Mouse (Mus musculus): ENCODE data around the gene Gart.

Gene Gart

DNA sequence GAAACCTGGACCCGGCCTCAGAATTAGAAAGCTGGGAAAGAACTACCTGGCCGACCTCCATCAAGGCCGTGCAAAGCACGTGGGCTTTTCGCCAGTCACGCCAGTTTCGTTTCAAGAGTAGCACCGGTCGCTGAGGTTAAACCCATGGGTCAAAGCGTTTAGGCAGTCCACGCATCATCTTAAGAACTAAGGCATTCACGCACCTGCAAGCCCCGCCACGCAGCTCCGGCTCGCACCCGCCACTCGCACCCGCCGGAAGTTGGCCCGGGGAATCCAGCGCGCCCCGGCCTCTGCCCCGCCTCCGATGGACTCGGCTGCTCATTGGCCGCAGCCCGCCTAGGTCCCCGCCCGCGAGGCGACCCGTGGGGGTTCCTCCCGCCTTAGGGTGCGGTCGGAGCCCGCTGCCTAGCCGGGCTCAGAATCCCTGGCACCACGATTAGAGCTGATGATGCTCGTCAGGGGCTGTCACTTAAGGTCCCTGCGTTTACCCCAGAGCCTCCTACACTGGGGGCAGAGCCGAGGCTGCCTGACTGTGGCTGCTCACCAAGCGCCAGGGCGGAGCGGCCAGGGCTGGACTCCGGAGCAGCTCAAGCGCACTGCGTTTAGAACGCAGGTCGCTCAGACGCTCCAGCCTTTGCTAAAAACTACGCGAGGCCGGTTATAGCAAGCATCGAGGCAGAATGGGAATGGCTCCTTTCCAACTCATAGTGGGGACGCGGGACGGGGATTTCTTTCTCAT is at the start of gene Gart:
TSS of gene Gart (minus strand) at position 272 of the 739 bp plus-strand sequence.
- peak; percentile 94 to 96 for DNase-seq

DNA sequence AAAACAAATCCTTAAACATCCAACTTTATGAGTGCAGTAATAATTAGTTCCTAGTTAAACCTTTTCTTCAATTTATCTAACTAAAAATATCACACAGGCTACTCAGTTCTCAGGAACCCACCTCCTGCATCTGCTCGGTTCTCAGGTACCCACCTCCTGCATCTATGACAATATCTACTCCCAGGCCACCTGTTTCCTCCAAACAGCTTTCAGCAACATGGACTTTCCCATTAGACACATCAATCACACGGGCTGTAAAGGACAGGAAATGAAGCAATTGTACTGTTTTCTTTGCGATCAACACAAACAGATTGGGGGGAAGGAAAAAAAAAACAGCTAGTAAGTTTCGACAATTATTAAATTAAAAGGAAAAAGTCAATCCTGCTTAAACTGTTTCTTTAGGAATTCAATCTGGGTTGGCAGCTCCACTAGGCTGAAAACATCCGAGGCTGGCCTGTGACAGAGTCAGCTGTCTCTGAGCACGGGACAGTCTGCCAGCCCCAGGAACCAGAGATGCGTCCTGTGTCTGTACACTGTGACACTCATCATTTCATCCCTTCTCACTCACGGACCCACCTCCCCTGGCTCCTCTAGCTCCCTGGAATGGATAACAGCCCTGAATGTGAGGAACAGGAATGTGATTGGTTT is 48.5 kb upstream of the Gart start:
- no peak for DNase-seq

DNA sequence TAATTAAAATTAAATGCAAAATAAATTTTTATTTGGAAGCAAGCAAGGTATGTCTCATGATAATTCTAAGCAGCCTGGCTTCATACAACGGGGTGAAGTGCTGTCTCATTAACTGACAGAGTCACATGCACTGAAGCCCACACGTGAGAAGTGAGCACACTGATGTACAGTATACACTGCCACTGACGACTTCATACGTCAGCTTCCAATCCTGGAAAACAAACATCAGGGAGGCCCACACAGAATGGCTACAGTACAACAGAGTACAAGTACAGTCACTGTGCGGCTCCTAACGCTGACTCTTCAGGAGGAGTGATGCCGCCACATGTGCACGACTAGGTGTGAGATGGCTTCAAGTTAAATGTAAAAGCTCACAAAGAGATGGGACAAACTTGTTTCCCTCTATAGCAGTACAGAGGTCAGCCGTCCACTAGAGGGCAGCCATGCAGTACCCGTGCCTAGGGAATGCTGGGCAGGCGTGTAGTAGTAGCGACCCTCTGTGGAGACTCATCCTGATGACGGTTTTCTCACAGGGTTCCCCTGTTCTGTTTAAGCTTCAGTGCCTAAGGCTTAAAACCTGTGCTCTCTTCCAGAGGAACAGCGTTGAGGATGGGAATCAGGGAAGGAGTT is 47.8 kb upstream of the Gart start:
- DNase-seq, result peak; percentile 92

DNA sequence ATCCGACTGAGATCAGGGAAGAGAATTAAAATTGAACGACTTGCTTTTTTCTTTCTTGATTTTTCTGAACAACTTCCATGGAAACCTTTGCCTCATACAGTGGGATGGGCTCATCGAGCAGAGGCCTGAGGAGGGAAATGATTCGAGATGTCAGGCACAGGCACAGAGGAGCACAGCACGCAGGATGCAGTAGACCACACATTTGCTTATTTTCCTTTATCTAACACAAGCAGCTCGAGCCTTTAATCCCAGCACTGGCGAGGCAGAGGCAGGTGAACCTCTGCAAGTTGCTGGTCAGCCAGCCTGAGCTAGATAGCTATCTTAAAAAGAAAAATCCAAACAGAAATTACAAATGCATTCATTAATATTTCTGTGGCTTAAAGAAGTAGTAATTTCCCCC is 43.0 kb upstream of the Gart start:
- DNase-seq, result no peak

DNA sequence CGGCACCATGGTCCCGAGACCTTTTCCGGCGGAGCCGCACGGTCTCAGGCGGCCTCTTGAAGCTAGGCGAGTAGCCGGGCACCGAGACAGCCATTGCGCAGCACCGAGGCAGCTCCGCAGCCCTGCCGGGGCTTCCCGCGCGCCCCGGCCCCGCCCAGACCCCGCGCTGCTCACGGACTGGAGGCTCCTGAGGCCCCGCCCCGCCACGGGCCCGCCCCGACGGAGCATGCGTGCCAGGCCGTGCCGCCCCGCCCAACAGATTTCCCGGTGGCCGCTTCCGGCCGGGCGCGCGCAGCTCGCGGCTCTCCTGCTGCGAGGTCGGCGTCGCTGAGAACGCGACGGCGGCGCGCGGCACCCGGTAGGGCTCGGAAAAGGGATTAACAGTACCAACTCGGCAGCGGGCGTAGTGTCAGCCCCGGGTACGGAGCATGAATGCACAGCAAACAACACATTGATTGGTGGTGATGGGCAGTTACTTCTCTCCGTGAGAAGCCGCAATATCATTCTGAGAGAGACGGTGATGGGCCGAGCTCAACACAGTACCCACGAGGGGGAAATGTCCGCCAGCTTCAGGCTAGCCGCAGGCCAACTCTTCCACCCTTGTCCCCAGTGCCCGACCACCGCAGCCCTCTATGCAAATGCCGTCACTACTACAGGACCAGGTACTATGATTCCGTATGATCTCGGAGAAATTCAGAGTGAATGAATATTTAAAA is 42.0 kb upstream of the Gart start, which contains the start of gene Donson:
TSS of gene Donson (minus strand) at position 152 of the 716 bp plus-strand sequence.
- DNase-seq, result peak; percentile 97 to 98

DNA sequence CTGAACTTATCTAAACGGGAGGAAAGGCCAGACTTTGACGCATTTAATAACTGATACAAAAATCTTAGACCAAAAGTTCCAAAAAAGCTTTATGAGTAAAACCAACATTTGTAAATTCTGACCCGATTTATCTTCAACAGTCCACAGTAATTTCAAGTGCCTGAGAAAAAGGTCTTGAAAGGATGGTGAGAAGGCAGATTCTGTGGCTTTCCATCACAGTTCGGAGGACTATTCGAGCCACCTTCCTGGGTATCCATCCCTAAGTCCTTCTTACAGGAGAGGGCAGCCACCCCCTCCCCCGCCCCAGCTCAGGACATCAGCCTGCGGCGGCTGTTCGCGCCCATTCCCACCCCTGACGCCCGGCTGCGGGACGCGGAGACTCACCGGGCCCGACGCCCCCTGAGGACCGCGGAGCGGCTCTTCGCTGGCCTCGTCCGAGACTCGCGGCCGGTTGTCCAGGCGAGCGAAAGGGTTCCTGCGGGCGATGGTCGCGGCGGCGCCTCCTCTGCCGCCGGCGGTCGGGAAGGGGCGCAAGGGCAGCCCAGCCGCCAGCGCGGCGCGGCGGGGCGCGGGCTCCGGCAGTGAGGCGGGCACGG is 41.4 kb upstream of the Gart start:
- no peak for DNase-seq

DNA sequence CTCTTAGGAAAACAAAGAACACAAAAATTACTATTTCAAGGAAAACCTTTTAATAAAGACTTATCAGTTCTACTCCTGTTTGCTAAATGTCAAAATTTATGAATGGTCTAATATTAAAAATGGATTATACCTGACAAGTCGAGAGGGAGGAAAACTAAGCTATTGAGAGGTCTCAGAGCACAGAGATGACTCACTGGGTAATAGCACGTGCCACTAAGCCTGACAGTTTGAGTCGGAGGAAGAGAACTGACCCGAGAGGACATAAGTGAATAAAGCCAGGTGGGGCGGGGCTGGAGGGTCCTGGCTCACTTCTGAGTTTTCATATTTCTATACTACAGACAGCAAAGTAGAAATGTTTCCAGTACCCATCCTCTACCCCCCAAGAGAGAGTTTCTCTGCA is 39.6 kb upstream of the Gart start:
- DNase-seq, result no peak

DNA sequence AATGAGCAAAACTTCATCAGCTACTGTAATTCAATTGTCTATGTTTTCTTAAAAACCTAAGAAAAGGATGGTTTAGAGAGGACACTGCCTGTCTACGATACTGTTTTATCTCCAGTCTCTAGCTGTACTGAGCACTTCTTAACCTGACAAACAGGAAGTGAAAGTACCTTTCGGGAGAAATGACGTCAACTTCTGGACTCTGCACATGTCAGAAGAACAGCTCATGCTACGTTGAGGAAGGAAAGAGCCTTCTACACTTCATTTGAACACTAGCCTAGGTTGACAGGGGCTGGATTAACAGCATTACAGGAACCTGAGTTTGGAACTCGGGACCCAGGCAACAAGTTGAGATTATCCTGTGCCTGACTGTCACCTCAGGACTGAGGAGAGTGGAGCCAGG is 38.8 kb upstream of the Gart start:
- DNase-seq, result no peak

DNA sequence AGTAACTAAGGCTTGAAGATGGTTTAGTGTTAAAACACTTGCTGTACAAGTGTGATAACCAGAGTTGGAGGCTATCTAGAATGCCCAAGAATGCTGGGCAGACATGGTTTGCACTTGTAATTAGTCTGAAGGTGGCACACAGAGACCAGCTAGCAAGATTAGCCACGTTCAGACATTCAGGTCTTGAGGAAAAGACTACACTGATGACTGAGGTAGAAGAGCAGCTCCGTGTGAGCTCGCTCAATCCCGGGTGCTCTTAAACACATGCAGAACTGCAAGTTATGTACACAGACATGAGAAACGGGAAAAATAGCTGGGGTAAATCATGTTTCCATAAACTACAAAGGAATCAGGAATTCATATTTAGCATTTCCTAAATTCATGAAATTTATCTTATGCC is 33.9 kb upstream of the Gart start:
- DNase-seq, result no peak

DNA sequence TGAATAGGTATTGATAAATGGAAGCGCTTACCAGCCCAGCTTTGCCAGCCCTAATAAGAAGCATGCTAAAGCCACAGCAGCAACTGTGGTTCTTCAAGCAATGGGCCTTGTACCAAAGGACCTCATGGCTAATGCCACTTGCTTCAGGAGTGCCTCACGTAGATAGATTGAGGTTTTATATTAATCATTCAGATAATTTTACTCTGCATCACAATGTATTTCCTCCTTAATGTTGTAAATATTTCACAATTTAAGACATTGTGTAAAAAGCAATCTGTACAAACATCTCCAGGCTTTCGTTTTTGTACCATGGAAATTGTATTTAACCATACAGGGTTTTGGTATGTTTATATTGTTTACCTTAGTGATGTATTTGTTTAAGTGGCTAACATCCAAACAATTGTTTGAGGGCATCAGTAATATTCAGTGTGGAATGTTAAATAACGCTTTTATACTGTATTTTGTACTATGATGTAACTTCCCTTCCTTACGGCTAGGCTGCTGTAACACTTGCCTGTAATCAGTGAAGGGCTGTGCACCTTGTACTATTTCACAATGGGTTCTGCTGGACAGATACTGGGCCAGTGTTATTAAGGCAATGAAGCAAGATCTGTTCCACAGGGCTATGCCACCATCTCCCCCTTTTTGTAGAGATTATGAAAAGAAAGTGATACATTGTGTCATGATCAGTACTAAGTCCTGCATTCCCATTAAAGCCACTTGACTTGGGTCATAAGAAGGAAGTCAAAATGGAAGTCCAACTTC is 31.6 kb upstream of the Gart start:
- no peak for DNase-seq

DNA sequence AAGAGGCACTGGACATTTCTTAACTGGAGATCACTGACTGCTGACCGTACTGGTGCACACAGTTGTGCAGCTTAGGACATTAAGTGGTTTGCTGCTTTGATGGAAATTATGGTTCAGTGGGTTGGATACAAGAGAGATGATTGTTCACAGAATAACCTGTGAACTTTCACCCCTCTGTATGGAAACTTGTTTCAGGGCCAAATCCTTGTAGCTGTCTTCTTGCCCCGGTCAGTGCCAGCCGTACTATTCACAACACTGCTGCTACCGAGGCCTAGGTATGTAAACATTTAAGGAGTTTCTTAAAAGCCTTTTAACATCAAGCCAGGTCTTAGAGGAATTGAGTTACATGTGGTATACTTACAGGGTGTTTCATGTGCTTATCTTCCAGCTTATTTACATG is 27.7 kb upstream of the Gart start:
- DNase-seq, result no peak

DNA sequence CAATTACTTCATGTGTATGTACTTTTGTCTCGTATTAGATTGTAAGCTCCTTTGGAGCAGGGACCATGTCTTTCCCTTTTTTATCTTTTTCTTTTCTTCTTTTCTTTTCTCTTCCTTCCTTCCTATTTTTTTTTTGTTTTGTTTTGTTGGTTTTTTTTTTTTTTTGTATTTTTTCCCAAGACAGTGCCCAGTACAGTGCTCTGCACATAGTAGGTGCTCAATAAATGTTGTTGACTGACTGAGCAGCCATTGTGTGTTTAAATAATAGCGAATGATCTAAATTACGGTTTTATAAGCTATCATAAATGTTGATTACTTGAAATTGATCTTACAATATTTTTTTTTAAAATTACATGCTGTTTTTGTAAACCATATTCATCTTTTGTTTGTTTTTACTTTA is 17.0 kb upstream of the Gart start:
- DNase-seq, result no peak

DNA sequence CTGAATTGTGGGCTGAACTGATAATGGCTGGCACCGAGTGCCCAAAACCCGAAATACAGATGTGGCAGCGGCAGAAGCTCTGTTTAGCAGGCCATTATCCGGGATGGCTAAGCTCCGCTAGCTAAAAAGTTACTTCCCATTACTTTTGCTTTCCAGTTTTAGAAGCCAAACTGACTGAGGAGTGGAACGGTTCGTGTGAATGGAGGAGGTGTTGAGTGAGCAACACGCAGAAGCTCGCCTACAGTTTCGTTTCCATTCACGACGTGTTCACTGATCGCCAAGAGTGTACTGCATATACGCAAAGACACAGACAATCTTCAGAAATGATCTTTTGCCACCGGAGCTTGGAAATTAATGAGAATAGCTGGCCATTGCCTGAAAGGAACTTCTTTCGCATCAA is 15.6 kb upstream of the Gart start:
- no peak for DNase-seq

DNA sequence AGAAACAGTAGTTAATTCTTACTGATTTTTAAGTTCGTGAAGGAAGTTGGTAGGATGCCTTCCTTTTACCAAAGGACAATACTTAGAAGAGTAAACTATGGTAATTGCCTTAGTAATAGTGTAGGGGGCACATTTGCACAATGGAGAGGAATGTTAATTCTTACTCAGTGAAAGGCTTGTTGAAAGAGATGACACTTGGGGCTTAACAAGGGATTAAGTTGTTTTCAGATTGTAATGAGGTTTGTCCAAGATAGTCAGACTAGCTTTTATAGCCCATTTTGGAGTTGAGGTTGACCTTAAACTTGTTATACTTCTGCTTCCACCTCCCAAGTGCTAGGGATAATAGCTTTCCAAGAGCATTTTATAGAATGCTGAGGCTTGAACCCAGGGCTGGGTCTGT is 14.6 kb upstream of the Gart start:
- no peak for DNase-seq

DNA sequence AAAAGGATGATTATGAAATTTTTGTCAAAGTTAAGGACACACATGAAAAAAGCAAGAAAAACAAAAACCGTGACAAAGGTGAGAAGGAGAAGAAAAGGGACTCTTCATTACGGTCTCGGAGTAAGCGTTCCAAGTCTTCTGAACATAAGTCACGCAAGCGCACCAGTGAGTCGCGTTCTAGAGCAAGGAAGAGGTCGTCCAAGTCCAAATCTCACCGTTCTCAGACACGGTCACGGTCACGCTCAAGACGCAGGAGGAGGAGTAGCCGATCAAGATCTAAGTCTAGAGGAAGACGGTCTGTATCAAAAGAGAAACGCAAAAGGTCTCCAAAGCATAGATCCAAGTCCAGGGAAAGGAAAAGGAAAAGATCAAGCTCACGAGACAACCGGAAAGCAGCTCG is 13.0 kb upstream of the Gart start:
- DNase-seq, result no peak

DNA sequence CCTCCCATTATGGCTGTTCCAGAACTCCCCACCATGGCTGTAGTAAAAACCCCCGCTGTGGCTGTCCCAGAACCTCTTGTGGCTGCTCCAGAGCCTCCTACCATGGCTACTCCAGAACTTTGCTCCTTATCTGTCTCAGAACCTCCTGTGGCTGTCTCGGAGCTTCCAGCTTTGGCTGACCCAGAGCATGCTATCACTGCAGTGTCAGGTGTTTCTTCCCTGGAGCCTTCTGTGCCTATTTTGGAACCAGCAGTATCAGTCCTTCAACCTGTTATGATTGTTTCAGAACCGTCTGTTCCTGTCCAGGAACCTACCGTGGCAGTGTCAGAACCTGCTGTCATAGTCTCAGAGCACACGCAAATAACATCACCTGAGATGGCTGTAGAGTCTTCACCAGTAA is 11.7 kb upstream of the Gart start:
- DNase-seq, result no peak

DNA sequence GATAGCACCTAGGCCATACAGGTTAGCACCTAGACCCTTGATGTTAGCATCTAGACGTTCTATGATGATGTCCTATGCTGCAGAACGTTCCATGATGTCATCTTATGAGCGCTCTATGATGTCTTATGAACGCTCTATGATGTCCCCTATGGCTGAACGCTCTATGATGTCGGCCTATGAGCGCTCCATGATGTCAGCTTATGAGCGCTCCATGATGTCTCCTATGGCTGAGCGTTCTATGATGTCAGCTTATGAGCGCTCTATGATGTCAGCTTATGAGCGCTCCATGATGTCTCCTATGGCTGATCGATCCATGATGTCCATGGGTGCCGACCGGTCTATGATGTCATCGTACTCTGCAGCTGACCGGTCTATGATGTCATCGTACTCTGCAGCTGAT is 10.5 kb upstream of the Gart start:
- no peak for DNase-seq

DNA sequence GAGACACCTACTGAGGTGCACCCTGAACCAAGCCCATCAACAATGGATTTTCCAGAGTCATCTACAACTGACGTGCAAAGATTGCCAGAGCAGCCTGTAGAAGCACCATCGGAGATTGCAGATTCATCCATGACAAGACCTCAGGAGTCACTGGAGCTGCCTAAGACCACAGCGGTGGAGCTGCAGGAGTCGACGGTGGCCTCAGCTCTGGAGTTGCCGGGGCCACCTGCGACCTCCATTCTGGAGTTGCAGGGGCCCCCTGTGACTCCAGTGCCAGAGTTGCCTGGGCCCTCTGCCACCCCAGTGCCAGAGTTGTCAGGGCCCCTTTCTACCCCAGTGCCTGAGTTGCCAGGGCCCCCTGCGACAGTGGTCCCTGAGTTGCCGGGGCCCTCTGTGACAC is 8.5 kb upstream of the Gart start:
- DNase-seq, result no peak

DNA sequence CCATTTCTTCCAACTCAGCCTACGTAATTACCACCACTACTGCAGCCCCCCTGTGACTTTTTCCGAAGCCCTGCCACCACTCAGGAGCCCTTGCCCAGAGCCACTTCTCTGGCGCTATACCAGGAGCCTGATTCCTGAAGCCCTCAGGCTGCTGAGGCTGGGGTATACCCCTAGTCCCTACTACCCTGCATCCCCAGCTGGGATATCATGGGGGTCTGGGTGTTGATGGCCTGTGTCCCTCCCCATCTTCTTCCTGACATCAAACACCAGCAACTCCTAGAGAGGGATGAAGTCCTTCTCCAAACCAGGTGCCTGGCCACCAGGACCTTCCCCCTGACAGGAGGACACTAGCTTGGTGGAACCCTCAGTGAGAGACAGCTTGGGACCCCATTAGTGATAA is 5.4 kb upstream of the Gart start:
- DNase-seq, result no peak

DNA sequence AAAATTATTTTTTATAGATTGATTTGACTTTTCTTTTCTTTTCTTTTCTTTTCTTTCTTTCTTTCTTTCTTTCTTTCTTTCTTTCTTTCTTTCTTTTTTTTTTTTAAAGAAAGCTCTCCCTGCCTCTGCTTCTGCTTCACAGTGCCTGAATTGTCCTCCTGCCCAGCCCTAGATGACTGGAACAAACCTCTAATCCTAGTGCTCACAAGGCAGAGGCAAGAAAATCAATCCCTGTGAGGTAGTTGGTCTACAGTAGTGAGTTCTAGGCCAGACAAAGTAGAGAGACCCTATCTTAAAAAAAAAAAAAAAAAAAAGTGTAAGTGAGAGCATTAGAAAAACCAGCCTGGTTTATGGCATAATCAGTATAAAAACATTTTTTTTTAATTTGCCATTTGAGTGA is 3.0 kb upstream of the Gart start:
- DNase-seq, result no peak

DNA sequence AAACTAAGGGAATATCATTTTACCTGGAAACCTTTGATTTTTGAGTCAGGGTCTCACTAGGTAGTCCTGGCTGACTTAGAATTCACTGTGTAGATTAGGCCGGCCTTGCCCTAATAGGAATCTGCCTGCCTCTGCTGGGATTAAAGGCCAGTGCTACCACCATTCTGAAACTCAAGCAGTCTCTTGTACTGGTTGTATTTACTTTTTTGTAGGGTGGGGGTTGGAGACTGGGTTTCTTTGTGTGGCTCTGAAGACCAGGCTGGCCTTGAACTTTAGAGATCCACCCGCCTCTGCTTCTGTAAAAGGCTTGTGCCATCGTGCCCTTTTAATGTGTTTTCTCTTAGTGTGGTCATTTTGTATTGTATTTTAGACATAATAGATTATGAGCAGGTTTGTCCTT is 2.5 kb upstream of the Gart start:
- no peak for DNase-seq

DNA sequence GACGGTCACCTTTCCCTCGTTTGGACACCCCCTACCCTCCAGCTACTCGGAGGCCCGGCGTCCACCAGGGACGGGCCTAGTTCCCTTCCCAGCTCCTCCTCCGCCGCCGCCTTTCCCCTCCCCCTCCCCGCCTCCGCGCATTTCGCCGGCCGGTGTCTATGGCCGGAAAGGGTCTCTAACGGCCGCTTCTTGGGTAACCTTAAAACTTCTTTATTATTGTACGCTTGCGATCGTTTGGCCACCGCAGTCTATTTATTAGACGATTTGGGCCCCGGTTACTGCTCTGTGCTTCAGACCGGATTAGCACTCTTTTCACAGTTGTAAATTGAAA is 1.4 kb upstream of the Gart start:
- DNase-seq, result peak; percentile 90 to 93

Data from kidney, postnatal 4 days (tissue).